Mouse (Mus musculus) myocyte (in vitro differentiated cells): ENCODE data around the gene Kazald1.

Experiments used
- E2F4 ChIP-seq: IDR thresholded peaks from one replicate; pipeline ENCODE4 v1.6.1; 2011; ENCODE audit warnings: mild to moderate bottlenecking, control low read depth, moderate library complexity; ENCODE audit not compliant: insufficient read depth
- POLR2A ChIP-seq: IDR thresholded peaks from one replicate; pipeline ENCODE4 v1.6.1; 2011; ENCODE audit warnings: low read depth, mild to moderate bottlenecking, control low read depth, moderate library complexity; ENCODE audit not compliant: insufficient read length
- POLR2AphosphoS2 ChIP-seq: IDR thresholded peaks from one replicate; pipeline ENCODE4 v1.6.1; 2011; ENCODE audit warnings: low read depth, control low read depth; ENCODE audit not compliant: insufficient read length
- SRF ChIP-seq: IDR thresholded peaks from one replicate; pipeline ENCODE4 v1.6.1; 2011; ENCODE audit warnings: low read depth; ENCODE audit not compliant: control insufficient read depth, insufficient read length
- TCF3 ChIP-seq: IDR thresholded peaks from one replicate; pipeline ENCODE4 v1.6.1; 2011; ENCODE audit warnings: low read depth, control low read depth; ENCODE audit not compliant: insufficient read length

DNA sequence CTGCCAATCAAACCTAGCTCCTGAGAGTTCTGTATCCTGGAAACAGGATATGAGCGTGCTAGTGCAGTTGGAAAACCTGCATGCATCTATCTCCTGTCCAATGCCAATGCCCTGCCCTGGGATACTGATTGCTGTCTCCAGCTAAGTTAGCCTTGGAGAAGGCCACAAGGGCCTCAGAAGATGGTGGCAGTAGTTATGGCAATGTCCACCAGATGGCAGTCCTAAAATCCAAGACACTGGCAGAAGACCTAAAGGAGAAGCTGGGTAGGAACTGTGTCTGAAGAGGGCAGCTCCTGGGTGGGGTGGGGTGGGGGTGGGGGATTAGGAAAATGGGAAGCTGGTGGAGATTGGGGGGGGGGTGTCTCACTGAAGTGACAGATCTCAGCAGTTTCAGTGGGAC, 41.8 kb downstream of the Kazald1 start:
- TF ChIP-seq POLR2A (no peak), E2F4 (no peak), SRF (no peak), POLR2AphosphoS2 (no peak), TCF3 (no peak)
